Mouse (Mus musculus): ENCODE measurements around the gene Hist1h2bl. TPM values are rescaled to one million over a fixed set of nuclear protein-coding genes. Genes with fewer than 3 reads are reported as not detected.
"Not testable (repeated sequence)": the region's sequence is repeated elsewhere in the genome, so short reads cannot be mapped to it uniquely, and the experiment has no call there.

The Hist1h2bl gene
- total RNA-seq (2021) = 1 to 10 TPM; 3.4 to 3.7 TPM
- long read RNA-seq, experiment 1 = 0 reads
- long read RNA-seq, experiment 2 = 0 reads

DNA sequence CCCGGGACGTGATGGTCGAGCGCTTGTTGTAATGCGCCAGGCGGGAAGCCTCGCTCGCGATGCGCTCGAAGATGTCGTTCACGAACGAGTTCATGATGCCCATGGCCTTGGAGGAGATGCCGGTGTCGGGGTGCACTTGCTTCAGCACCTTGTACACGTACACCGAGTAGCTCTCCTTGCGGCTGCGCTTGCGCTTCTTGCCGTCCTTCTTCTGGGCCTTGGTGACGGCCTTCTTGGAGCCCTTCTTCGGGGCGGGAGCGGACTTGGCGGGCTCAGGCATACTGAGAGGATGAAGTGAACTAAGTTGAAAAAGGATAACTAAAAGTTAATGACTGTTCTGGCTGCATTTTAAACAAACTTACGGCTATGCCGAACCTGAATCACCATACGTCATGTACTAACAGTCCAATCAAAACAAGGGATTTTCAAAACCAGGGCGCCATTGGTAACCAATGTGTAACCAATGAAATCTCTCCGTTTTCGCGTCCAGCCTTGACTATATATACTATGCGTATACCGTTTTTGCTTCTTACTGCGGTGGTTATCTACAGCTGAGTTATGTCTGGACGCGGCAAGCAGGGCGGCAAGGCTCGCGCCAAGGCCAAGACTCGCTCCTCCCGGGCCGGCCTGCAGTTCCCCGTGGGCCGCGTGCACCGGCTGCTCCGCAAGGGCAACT, at the start of gene Hist1h2bl, which contains the start of gene Hist1h2ai:
Gene Hist1h2bl, minus strand, starts transcription at position 280 of the 676 bp plus-strand sequence.
Gene Hist1h2ai, plus strand, starts transcription at position 559 of the 676 bp plus-strand sequence.
- DNase-seq (ENCODE audit: low spot score) = peak; percentile 62

DNA sequence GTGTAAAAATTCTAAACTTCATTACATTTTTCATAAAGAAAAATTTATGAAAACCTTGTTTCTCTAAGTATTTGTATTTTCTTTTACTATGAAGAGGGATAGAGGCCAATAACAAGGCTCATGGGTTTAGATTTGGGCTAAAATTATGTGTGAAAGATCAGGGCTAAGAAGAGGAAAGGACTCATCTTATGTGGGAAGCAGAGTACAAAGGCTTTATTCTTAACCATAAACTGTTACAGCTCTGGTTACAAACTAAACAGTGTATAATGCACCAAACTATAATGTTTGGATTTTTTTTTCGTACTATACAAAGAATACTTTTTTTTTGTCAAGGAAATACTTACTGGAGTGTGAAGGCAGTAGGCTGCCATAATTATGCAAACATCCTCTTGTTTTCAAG, 39.8 kb upstream of the Hist1h2bl start:
- no peak for DNase-seq (ENCODE audit: low spot score)

DNA sequence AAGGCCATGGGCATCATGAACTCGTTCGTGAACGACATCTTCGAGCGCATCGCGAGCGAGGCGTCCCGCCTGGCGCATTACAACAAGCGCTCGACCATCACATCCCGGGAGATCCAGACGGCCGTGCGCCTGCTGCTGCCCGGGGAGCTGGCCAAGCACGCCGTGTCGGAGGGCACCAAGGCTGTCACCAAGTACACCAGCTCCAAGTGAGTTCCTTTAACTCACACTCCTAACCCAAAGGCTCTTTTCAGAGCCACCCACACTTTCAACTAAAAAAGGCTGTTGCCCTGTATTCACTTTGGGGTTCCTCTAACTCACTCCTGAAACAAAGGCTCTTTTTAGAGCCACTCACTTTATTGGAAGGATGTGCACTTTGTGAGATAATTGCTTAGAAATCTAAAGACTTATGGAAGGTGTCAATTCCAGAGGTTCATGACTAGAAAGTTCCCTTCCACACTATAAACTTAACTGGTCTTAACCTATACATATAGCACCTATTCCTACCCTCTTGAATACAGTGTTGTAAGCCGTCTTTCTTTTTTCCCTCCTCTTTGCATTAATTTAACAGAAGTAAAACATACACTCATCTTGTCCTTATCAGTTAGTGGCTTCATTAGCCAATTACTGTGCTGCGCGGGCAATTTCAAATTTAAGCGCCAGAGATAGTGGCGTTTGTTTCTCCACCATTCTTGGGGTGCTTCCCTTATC, 38.5 kb upstream of the Hist1h2bl start:
- not testable (repeated sequence) for DNase-seq (ENCODE audit: low spot score)

DNA sequence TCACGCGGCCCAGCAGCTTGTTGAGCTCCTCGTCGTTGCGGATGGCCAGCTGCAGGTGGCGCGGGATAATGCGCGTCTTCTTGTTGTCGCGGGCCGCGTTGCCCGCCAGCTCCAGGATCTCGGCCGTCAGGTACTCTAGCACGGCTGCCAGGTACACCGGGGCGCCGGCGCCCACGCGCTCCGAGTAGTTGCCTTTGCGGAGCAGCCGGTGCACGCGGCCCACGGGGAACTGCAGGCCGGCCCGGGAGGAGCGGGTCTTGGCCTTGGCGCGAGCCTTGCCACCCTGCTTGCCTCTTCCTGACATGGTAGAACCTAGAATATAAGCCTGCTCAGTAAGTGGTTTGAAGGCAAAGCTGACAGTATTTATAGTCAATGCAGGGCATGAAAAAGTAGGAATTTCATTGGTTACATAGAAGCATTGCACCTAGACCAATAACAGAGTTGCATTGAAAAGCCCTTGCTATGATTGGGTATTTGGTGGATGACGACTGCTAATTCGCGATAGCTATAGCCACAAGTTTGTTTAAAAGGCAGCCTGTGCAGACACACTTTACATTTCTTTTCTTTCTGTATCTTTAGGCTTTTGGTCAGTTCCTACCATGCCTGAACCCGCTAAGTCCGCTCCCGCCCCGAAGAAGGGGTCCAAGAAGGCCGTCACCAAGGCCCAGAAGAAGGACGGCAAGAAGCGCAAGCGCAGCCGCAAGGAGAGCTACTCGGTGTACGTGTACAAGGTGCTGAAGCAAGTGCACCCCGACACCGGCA, 37.8 kb upstream of the Hist1h2bl start, which contains the start of the genes Hist1h2ak and Hist1h2bn:
Gene Hist1h2ak, minus strand, starts transcription at position 304 of the 762 bp plus-strand sequence.
Gene Hist1h2bn, plus strand, starts transcription at position 600 of the 762 bp plus-strand sequence.
- DNase-seq (ENCODE audit: low spot score) = peak; percentile 27

DNA sequence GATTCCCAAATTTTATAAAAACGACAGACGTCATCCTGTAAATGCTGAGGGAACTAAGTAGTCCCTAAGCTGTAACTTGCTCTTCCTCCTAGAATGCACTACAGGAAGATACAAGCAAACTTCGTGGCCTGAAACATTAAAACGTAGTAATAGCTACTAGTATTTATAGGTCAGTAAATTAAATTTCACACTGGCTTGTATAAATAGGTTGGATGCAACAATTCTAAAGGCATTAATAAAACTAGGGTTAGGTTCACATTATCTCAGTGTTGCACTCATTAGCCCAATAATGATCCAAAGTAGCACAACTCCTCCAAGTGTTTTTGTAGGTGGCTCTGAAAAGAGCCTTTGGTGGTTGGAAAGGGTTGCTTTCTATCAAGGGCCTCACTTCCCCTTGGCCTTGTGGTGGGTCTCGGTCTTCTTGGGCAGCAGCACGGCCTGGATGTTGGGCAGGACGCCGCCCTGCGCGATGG, 37.1 kb upstream of the Hist1h2bl start:
- no peak for DNase-seq (ENCODE audit: low spot score)

DNA sequence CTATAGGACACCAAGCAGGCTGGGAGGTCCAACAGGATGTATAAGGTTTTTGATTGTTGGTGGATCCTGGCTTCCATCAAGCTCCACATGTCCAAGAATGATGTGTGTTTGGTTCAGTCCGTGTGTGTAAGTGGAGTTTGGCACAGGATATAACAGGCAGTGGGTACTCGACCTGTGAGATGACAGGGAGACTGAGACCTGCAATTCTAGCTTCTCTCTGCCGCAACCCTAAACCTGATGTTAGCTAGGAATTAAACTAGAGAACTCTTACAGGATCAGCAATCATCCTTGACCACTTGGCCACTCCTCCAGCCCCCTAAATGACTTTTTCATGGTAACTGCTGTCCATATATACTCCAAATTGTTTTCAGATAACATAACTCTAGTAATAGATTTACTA, 36.4 kb upstream of the Hist1h2bl start:
- DNase-seq (ENCODE audit: low spot score) = no peak

DNA sequence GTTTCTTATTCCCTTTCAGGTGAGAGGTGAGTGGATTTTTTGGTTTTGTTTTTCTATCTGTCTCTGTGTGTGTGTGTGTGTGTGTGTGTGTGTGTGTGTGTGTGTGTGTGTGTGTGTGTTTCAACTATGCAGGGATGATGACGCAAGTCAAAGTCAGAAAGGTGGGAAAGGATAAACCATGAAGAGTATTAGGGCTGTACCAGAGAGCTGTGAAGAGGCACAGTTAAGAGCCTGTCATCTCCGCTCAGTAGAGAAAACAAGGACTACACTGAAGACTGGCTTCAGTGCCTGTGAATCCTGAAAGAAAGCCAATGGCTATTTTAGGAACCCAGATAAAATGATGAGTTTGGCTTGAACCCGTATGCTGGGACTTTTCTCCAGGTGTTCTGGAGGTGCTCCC, 35.9 kb upstream of the Hist1h2bl start:
- DNase-seq (ENCODE audit: low spot score) = no peak

DNA sequence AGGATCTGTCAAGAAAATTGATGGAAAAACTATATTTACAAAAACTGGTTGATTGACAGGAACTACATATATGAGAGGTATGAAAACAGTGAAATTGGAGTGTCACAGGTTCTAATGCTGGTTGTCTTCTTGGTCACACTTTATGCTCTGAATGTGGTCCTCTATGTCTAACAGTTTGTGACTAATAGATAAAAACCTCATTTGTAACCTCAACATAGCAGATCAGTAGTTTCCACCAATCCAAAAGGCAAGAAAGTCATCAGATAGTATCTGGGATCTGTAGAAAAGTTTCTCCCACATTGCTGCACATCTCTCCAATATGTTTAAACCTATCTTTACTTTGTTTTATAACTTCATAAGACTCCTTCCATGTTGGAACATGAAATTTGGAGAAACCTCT, 35.5 kb upstream of the Hist1h2bl start:
- DNase-seq (ENCODE audit: low spot score) = no peak

DNA sequence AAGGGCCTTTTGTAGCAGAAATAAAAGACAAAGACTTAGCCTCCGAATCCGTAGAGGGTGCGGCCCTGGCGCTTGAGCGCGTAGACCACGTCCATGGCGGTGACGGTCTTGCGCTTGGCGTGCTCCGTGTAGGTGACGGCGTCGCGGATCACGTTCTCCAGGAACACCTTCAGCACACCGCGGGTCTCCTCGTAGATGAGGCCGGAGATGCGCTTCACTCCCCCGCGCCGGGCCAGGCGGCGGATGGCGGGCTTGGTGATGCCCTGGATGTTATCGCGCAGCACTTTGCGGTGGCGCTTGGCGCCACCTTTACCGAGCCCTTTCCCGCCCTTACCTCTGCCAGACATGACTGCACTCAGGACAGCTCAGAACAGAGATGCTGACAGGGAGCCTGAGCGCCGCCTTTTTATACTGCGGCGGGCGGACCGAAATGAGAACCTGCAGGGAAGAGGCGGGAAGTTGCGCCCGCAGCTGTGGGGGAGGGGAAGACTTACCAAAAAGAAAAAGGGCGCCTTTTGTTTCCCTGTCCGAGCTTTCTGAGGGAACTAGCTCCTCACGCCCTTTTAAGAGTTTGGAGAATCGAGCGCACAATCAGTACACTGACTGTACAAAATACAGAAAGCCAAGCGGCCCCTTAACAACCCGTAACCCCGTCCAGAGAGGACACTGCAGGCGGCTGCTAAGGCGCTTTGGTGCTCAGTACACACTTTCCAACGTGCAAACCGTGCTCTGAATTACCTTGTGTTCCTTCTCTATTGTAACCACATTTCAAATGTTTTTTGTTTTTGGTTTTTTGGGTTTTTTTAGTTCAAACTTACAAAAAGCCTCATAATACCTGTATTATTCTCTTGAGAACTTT, 34.4 kb upstream of the Hist1h2bl start, which contains the start of gene Hist1h4k:
Gene Hist1h4k, minus strand, starts transcription at position 347 of the 859 bp plus-strand sequence.
- DNase-seq (ENCODE audit: low spot score) = peak; percentile 48

DNA sequence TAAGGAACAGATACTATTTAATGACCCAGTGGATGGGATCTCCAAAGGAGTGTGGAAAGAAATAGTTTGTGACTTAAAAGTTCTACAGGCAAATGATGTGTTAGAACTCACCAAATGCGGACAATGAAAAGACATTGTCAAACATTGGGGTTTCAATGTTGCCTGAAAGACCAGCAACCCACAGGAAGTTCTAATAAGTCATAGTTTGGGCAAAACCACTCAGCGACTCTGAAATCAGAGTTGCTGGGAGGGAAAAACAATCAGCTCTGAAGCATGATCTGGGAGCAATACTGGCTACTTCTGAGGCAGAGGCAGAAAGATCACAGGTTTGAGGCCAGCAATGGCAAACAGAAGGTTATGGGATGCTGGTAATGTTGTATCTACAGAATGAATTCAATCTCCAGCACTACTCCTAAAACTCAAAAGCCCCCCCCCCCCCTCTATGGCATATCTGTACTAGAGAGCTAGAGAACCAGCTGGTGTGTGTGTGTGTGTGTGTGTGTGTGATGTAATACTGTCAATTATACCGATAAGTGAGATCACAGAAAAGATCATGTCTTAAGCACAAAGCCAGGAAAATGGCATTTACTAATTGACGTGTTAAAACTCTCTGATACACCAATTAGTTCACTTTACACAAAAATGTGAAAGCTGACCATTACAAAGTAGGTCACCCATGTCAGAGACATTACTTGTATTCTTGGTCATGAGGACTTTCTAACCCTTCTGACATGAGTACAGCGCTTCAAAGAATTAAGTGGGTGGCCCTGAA, 33.6 kb upstream of the Hist1h2bl start:
- no peak for DNase-seq (ENCODE audit: low spot score)

DNA sequence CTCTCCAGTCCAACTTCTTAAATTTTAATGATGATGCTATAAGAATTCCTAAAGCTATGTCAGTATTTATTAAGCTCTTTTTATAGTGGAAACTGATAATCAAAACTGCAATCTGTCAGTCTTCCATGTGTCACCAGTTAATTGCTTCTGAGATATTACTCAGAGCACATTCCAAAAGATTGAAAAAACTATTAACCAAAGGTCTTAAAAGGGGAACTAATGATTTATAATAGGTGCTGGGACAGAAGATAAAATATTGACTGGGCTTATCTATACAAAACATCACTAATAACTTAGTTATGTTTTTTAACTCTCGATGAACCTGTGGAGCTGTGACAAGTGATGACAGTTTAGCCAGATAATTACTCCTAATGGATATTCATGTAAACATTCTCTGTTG, 29.1 kb upstream of the Hist1h2bl start:
- DNase-seq (ENCODE audit: low spot score) = no peak

DNA sequence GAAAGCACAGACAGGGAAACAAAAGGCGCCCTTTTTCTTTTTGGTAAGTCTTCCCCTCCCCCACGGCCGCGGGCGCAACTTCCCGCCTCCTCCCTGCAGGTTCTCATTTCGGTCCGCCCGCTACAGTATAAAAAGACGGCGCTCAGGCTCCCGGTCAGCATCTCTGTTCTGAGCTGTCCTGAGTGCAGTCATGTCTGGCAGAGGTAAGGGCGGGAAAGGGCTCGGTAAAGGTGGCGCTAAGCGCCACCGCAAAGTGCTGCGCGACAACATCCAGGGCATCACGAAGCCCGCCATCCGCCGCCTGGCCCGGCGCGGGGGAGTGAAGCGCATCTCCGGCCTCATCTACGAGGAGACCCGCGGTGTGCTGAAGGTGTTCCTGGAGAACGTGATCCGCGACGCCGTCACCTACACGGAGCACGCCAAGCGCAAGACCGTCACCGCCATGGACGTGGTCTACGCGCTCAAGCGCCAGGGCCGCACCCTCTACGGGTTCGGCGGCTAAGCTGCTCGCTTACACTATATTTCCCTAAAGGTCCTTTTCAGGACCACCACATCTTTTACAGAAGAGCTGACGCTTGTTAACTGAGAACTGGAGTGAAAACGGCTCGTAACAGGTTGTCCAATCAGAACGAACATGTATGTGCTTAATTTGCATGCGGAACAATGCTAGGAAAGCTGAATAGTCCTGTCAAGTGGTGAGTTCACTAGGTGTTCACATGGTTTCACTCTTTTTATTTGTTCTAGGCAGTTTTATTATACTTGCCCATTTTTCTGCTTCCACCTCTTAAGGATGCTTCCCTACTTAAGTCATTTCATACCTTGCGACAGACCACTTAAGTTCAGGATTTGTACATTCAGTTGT, 19.2 kb upstream of the Hist1h2bl start, which contains the start of gene Hist1h4j:
Gene Hist1h4j, plus strand, starts transcription at position 159 of the 862 bp plus-strand sequence.
- DNase-seq (ENCODE audit: low spot score) = not testable (repeated sequence)

DNA sequence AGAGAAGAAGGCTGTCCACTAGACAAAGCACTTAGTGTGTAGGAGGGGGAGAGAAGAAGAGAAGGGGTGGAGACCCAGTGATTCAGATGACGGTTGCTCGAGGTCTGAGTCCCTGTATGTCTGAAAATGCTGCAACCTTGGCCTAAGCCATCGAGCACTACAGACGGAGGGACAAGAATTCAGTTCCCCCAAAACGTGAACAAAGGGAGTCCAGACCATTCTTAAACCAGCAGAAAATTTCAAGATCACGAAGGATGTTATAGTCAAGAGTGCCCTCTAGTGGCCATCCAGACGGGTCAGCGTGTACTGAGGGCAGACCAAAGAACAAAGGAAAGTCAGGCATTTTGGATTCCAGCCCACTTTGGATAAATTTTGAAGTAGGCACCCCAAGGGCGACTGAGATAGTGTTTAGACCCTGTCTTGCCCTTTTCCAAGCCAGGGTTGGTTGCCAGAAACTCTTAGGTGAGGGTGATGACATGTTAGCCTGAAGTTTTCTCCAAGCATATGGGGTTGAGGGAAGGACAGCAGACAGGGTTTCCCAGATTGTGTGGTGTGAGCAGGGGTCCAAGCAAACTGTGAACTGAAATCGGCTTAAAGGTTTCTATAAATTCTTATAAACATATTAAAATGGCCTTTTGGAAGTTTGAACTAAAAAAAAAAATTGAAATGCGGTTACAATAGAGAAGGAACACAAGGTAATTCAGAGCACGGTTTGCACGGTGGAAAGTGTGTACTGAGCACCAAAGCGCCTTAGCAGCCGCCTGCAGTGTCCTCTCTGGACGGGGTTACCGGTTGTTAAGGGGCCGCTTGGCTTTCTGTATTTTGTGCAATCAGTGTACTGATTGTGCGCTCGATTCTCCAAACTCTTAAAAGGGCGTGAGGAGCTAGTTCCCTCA, 18.3 kb upstream of the Hist1h2bl start:
- DNase-seq (ENCODE audit: low spot score) = peak; percentile 74

DNA sequence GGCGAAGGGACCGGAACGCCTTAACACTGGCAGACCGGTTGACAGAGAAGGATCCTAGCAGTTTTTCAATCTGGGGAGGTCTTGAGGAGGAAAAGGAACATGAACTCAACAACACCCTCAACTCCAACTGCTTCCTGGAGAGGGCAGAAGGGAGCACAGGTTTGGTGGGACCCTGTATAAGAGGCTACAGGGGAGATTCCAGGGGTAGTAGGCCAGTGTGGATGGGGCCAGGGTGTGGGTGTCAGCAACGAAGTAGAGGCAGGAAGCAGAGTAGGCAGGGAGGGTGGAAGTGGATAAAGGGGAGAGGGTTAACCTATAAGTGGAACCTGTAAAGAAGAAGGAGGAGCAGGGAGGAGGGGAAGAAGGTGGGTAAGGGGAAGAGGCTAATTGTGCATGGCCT, 17.5 kb upstream of the Hist1h2bl start:
- DNase-seq (ENCODE audit: low spot score) = no peak

DNA sequence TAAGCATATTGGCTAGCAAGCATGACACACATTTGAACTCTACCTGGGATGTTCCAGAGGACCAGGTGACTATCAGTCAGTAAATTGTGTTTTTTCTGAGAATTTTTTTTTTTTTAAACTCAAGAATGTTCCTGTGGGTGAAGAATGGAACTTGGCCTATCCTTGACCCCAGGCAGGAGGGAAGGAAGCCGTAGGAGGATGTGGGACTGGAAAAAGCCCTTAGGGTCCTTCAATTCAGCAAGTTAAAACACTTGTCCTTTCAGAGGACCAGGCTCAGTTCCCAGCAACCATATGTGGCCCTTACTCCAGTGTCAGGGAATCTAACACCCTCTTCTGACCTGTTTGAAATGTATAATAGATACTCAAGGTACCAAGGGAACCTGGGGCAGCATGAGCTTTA, 13.6 kb upstream of the Hist1h2bl start:
- DNase-seq (ENCODE audit: low spot score) = no peak

DNA sequence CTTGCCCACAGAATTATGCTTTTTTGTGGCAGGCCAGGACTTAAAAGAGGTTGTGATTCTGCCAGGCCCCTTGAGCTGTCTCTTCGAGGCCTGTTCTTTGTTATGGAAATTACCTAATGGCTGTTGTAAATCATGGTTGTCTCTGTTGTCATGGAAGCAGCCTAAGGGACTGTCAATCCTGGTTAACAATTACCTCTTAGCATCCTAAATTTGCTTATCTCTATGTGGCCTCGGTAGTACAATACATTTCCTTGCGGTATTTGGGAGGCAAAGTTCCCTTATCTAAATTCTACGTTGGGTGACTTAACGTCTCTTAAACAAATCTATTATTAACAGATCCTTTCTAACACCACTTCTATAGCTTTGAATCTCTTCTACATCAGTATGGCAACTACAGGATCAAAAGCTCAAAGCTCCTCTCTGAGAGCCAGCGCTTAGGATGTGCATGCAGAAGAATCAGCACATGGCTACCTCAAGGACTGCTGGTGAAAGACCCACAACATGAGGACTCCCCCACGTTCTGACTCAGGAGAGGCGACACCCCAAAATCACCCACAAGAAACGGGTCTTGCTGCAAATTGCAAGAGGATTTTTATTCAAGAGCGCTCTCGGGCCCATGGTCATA, 12.1 kb upstream of the Hist1h2bl start:
- no peak for DNase-seq (ENCODE audit: low spot score)

Measured in gastrocnemius, adult 18-20 months (tissue).